Mouse (Mus musculus): ENCODE results near the gene Aff1. TPM values are rescaled to one million over a fixed set of nuclear protein-coding genes. Genes with fewer than 3 reads are reported as not detected.

Gene Aff1
- polyA plus RNA-seq, 1 experiment from 2014 or later = 2.5 TPM

DNA sequence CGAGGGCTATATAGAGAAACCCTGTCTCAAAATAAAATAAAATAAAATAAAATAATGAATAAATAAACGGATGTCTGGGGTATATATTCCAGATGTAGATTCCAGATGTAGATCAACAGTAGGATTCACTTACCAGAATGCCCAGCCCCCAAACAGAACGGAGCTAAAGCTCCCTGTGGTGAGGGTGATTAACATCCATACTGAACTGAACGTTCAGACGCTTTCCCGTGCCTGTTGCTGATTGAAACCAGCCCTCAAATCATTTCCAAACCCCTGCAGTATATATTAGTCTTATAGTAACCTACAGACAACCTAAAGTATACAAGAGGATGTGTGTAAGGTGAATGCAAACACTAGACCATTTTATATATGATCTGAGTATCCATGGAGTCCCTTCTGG is 17.7 kb upstream of the Aff1 start:
- H3K36me3 ChIP-seq = no peaks in the 10 kb centered on the region
- no peak overlapping the region for H3K9ac ChIP-seq
- H3K4me3 ChIP-seq = no peak overlapping the region
- no peaks in the 10 kb centered on the region for H3K9me3 ChIP-seq
- no peaks in the 10 kb centered on the region for H3K27me3 ChIP-seq
- H3K4me1 ChIP-seq (replicated peaks) = no peaks in the 10 kb centered on the region
- 49% methylated on average over 6 of the region's 6 CpGs for WGBS
- no peak for ATAC-seq (ENCODE audit: low FRiP score, low read depth)
- H3K27ac ChIP-seq (replicated peaks) = no peak overlapping the region
- no peak overlapping the region for H3K4me2 ChIP-seq

DNA sequence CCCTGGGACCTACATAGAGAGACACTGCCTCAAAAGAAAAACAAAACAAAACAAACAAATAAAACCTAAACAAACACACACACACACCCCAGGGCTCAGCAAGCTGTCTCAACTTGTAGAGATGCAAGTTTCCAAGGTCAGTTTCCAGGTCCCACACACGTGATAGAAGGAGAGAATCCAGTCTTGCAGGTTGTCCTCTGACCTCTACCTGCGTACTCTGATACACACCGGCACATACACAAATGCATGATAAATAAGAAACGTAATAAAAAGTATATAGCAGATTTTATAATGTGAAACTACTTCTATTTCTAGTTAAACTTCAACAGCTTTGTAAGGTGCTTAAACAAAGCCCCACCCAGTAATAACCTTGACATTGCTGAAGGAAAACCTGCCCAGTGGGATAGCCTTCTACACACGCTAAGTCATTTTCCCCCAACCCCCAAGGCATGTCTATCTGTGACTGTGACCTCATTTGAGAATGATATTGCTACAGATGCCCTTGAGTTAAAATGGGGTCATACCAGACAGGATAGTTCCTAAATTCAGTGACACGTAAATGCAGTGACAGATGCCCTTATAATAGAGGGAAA is 15.8 kb upstream of the Aff1 start:
- Histone ChIP-seq H3K4me1 (replicated peaks) (no peaks in the 10 kb centered on the region), H3K27me3 (no peaks in the 10 kb centered on the region), H3K27ac (replicated peaks) (no peak overlapping the region), H3K9me3 (no peaks in the 10 kb centered on the region), H3K4me3 (no peak overlapping the region), H3K9ac (no peak overlapping the region), H3K36me3 (no peaks in the 10 kb centered on the region), H3K4me2 (no peak overlapping the region)
- ATAC-seq (ENCODE audit: low FRiP score, low read depth) = no peak
- 85% methylated on average over 6 of the region's 6 CpGs for WGBS

GRCm38 (mm10) chr5:103677894-103678293 is 14.3 kb upstream of the Aff1 start:
- no peaks in the 10 kb centered on the region for H3K36me3 ChIP-seq
- H3K4me1 ChIP-seq (replicated peaks) = no peaks in the 10 kb centered on the region
- no peak overlapping the region for H3K4me3 ChIP-seq
- H3K9me3 ChIP-seq = no peaks in the 10 kb centered on the region
- no peak overlapping the region for H3K27ac ChIP-seq (replicated peaks)
- H3K27me3 ChIP-seq = no peaks in the 10 kb centered on the region
- 84% methylated on average over 6 of the region's 6 CpGs for WGBS
- no peak overlapping the region for H3K9ac ChIP-seq
- ATAC-seq (ENCODE audit: low FRiP score, low read depth) = no peak
- H3K4me2 ChIP-seq = no peak overlapping the region

- ATAC-seq (ENCODE audit: low FRiP score, low read depth) = no peak
- Histone ChIP-seq H3K27ac (replicated peaks) (no peak overlapping the region), H3K9ac (no peak overlapping the region), H3K27me3 (no peaks in the 10 kb centered on the region), H3K9me3 (no peaks in the 10 kb centered on the region), H3K4me2 (no peak overlapping the region), H3K4me1 (replicated peaks) (no peaks in the 10 kb centered on the region), H3K36me3 (no peaks in the 10 kb centered on the region), H3K4me3 (no peak overlapping the region)
- WGBS = 92% methylated on average over 5 of the region's 5 CpGs
Measured at GRCm38 (mm10) chr5:103678974-103679373, 13.2 kb upstream of the Aff1 start.

DNA sequence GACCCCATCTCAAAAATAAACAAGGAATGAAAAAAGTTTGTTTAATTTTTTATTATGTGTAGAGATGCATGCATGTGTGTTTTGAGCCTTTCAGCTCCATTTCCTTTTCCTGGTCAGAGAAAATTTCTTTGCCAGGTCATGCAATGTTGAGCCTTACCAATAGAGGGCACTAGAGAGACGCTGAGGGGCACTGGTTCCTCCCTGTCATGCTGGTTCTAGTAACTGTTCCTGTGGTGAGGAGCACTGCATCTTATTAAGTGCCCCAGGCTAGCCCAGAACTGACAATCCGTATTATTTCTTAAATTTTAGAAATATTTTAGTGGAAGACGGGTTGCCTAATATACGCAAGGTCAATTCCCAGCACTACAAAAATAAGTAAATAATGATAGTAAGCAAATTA is 11.8 kb upstream of the Aff1 start:
- WGBS = 42% methylated on average over 4 of the region's 4 CpGs
- no peaks in the 10 kb centered on the region for H3K27me3 ChIP-seq
- no peaks in the 10 kb centered on the region for H3K9me3 ChIP-seq
- no peaks in the 10 kb centered on the region for H3K4me1 ChIP-seq (replicated peaks)
- H3K9ac ChIP-seq = no peak overlapping the region
- ATAC-seq (ENCODE audit: low FRiP score, low read depth) = no peak
- no peaks in the 10 kb centered on the region for H3K36me3 ChIP-seq
- H3K4me2 ChIP-seq = no peak overlapping the region
- no peak overlapping the region for H3K4me3 ChIP-seq
- no peak overlapping the region for H3K27ac ChIP-seq (replicated peaks)

- H3K27me3 ChIP-seq = no peaks in the 10 kb centered on the region
- no peaks in the 10 kb centered on the region for H3K4me1 ChIP-seq (replicated peaks)
- WGBS = 76% methylated on average over 3 of the region's 3 CpGs
- no peaks in the 10 kb centered on the region for H3K36me3 ChIP-seq
- no peak overlapping the region for H3K9ac ChIP-seq
- H3K9me3 ChIP-seq = no peaks in the 10 kb centered on the region
- H3K27ac ChIP-seq (replicated peaks) = no peak overlapping the region
- H3K4me2 ChIP-seq = no peak overlapping the region
- ATAC-seq (ENCODE audit: low FRiP score, low read depth) = no peak
- no peak overlapping the region for H3K4me3 ChIP-seq
Measured at GRCm38 (mm10) chr5:103681824-103682223, 10.3 kb upstream of the Aff1 start.

DNA sequence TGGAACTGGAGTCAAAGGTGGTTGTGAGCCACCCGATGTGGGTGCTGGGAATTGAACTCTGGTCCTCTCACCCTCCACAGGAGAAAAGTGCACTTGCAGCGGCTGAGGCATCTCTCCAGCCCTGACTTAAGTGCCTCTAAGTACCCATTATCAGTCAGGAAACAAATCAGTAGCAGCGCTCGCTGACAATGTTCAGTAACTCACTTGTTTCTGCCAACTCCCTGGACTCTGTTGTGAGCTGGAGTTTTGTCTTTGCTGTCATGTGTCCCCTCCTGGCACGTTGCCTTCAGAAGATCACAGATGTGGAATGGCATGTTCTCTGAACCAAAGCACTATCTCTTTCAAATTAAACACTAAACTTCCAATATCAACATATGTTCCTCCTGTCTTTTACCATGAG is 2.5 kb upstream of the Aff1 start:
- H3K4me1 ChIP-seq (replicated peaks) = peaks cover 18% of the 10 kb centered on the region
- no peaks in the 10 kb centered on the region for H3K36me3 ChIP-seq
- 80% methylated on average over 5 of the region's 5 CpGs for WGBS
- no peak overlapping the region for H3K4me2 ChIP-seq
- H3K27ac ChIP-seq (replicated peaks) = no peak overlapping the region
- H3K9me3 ChIP-seq = no peaks in the 10 kb centered on the region
- no peak overlapping the region for H3K9ac ChIP-seq
- peaks cover 19% of the 10 kb centered on the region for H3K27me3 ChIP-seq
- no peak for ATAC-seq (ENCODE audit: low FRiP score, low read depth)
- H3K4me3 ChIP-seq = no peak overlapping the region

DNA sequence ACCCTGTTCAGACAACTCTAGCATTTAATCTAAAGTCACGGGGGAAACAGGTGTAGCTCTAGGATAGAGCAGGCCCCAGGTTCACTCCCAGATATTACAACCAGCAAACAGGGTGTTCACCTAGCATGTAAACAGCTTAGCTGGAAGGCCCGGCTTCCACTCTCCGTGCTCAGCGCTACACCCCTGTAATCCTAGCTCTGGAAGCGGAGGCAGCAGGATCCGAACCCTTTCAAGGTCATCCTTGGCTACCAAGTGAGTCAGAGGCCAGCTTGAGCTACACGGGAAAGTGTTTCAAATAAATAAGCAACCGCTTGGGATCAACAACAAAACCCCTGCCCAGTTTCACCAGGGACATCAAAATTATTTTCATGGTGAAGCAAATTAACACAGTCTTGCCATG is 2.0 kb upstream of the Aff1 start:
- no peak overlapping the region for H3K4me3 ChIP-seq
- peaks cover 21% of the 10 kb centered on the region for H3K27me3 ChIP-seq
- 91% methylated on average over 8 of the region's 8 CpGs for WGBS
- H3K4me1 ChIP-seq (replicated peaks) = peaks cover 18% of the 10 kb centered on the region
- H3K36me3 ChIP-seq = no peaks in the 10 kb centered on the region
- no peak overlapping the region for H3K27ac ChIP-seq (replicated peaks)
- no peaks in the 10 kb centered on the region for H3K9me3 ChIP-seq
- H3K4me2 ChIP-seq = no peak overlapping the region
- no peak overlapping the region for H3K9ac ChIP-seq
- no peak for ATAC-seq (ENCODE audit: low FRiP score, low read depth)

DNA sequence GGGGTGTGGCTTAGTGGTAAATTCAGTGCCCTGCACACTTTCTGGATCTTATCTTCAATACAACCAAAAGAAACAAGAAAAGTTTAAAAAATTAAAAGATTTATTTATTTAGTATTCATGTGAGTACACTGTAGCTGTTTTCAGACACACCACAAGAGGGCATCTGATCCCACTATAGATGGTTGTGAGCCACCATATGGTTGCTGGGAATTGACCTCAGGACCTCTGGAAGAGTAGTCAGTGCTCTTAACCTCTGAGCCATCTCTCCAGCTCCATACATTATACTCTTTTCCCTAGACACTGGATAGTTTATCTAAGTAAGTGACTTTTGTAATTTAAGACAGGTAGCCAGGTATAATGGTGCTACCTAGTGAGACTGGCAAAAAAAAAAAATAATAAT is 1.0 kb upstream of the Aff1 start:
- no peaks in the 10 kb centered on the region for H3K36me3 ChIP-seq
- no peaks in the 10 kb centered on the region for H3K9me3 ChIP-seq
- H3K4me2 ChIP-seq = peak overlapping the region; percentile 100; the same call in 1 of the 2 replicates
- H3K27me3 ChIP-seq = peaks cover 21% of the 10 kb centered on the region
- no peak overlapping the region for H3K27ac ChIP-seq (replicated peaks)
- H3K9ac ChIP-seq = no peak overlapping the region
- H3K4me1 ChIP-seq (replicated peaks) = peaks cover 18% of the 10 kb centered on the region
- H3K4me3 ChIP-seq = no peak overlapping the region
- no peak for ATAC-seq (ENCODE audit: low FRiP score, low read depth)

- ATAC-seq (ENCODE audit: low FRiP score, low read depth) = peak; percentile 39; the same call in 1 of the 2 replicates
- WGBS = 0% methylated on average over 34 of the region's 34 CpGs
- Histone ChIP-seq H3K36me3 (no peaks in the 10 kb centered on the region), H3K27me3 (peaks cover 21% of the 10 kb centered on the region), H3K27ac (replicated peaks) (no peak overlapping the region), H3K9ac (peak overlapping the region; percentile 49), H3K9me3 (no peaks in the 10 kb centered on the region), H3K4me1 (replicated peaks) (peaks cover 18% of the 10 kb centered on the region), H3K4me3 (peak overlapping the region; percentile 65), H3K4me2 (peak overlapping the region; percentile 100)
Measured at GRCm38 (mm10) chr5:103692531-103693040, 412 bp downstream of the Aff1 start.

DNA sequence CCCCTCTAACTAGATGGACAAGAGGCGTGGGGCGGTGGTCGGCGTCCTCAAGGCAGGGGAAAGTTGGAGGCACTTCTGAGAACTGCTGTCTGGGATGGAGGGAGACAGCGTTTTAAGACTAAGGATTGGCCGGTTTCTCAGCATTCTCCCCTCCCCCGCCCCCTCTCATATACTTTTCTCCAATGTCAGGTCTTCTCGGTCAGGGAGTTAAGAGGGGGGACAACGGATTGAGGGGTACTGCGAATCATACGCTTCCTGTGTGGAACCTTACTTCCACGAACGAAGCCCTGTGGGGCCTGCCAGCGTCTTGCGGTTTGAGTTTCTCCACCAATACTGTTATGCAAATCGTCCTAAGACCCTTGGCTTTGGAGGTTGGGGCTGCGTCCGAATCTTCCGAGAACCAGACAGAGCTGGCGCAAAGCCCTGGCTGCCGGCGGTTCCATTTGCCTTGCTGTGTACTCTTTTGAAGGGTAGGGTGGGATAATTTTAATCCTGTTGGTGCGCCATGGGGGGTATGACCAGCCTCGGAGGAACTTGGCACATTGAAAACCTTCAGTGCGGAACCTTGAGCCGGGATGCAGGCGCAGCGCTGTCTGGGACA is 967 bp downstream of the Aff1 start:
- peaks cover 21% of the 10 kb centered on the region for H3K27me3 ChIP-seq
- no peak overlapping the region for H3K9ac ChIP-seq
- peaks cover 18% of the 10 kb centered on the region for H3K4me1 ChIP-seq (replicated peaks)
- H3K4me3 ChIP-seq = peak overlapping the region; percentile 65
- H3K4me2 ChIP-seq = peak overlapping the region; percentile 100
- no peak overlapping the region for H3K27ac ChIP-seq (replicated peaks)
- under 1% methylated on average over 28 of the region's 28 CpGs for WGBS
- ATAC-seq (ENCODE audit: low FRiP score, low read depth) = peak; percentile 31; the same call in 1 of the 2 replicates
- no peaks in the 10 kb centered on the region for H3K9me3 ChIP-seq
- H3K36me3 ChIP-seq = no peaks in the 10 kb centered on the region

DNA sequence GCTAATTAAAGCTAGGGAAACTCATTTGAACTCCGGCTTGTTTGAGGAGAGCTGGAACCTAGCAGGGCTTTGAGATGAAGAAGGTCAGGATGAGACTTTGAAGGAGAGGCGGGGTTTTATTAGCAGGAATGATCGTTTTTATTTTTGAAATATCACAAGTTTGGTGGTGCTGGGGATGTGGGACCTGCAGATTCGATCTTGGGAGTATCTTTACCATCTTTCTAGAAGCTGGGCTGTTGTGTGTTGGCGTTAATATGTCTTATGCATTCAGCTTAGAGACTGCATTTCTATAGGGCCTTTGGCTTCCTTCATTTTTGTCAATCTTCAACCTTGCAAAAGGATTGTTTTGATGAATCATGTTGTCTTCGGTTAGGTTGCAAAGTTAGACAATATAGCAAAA is 1.9 kb downstream of the Aff1 start:
- Histone ChIP-seq H3K4me1 (replicated peaks) (peaks cover 18% of the 10 kb centered on the region), H3K9ac (no peak overlapping the region), H3K9me3 (no peaks in the 10 kb centered on the region), H3K4me3 (no peak overlapping the region), H3K36me3 (no peaks in the 10 kb centered on the region), H3K4me2 (no peak overlapping the region), H3K27ac (replicated peaks) (no peak overlapping the region), H3K27me3 (peaks cover 21% of the 10 kb centered on the region)
- WGBS = 60% methylated on average over 6 of the region's 6 CpGs
- no peak for ATAC-seq (ENCODE audit: low FRiP score, low read depth)
